In the genomic region with DNA sequence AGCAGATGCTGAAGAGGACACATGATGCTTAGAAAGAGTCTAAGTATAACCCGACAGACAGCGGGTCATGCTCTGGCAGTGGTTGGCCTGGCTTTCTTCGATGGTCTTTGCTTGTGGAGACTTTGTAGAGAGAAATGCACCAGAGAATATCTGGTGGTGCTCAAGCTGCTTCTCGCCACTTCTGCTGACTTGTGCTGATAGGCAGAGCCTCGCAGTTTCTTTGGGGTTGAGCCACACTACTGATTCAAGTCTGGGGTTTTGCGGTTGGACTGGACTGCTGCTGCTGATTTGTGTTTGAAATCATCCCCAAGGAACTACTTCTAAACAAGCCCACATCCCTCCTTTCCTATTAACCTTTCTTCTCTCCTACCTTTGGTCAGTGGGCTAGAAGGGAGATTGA, we compare ENCODE assay signal across 21 mouse cellular contexts.
DNase-seq lines count a peak whose midpoint lies in the region; ATAC-seq lines count a peak whose summit lies in the region.
"Had no signal": no experiment of that assay in that cellular context is flagged by ENCODE, and none has a peak within 500 bp of the region (broad histone marks: within the 10 kb centered on the region; RNA-seq: fewer than 3 reads in every experiment).

No protein-coding gene starts in this region.

- no peak for ATAC-seq in heart, embryonic 11.5 days (replicated peaks; ENCODE audit: insufficient number of reproducible peaks, low FRiP score, low TSS enrichment)
- ATAC-seq: forebrain, embryonic 14.5 days; forebrain, embryonic 16.5 days had no signal

- no peak overlapping the region for H3K4me3 ChIP-seq in heart, embryonic 11.5 days (ENCODE audit: low read depth, low read length)
- no peak overlapping the region for H3K4me3 ChIP-seq in heart, embryonic 10.5 days
- H3K4me3 ChIP-seq: embryonic facial prominence, embryonic 13.5 days; embryonic facial prominence, embryonic 15.5 days; erythroblast, embryonic 14.5 days; forebrain, embryonic 10.5 days; forebrain, embryonic 12.5 days had no signal

- peak; percentile 14 to 33 for DNase-seq in heart, adult 18-20 months
- DNase-seq in heart, adult 9 months (ENCODE audit: low spot score in 2 of 2): peak; percentile 3 to 32
- DNase-seq in heart, embryonic 10.5 days (ENCODE audit: low spot score): no peak
- DNase-seq: adrenal gland, adult 2 months; adrenal gland, postnatal 10 days; adrenal gland, postnatal 25 days; cerebellum, adult 11 months; cerebellum, adult 18-20 months; cerebellum, adult 8-10 months; cerebellum, adult 9-11 months; cerebellum, postnatal 14 days; cerebellum, postnatal 36 days; embryo, embryonic 11 days had no signal

- H3K27me3 ChIP-seq in heart, embryonic 11.5 days (ENCODE audit: control insufficient read depth, insufficient read depth, low read length): no peaks in the 10 kb centered on the region
- no peaks in the 10 kb centered on the region for H3K27me3 ChIP-seq in heart, embryonic 10.5 days (ENCODE audit: insufficient read depth, poor library complexity, severe bottlenecking)
- H3K27me3 ChIP-seq: embryonic facial prominence, embryonic 13.5 days; embryonic facial prominence, embryonic 15.5 days; forebrain, embryonic 12.5 days had no signal

- H3K9me3 ChIP-seq in heart, embryonic 11.5 days (replicated peaks; ENCODE audit: control insufficient read depth, low read length): no peaks in the 10 kb centered on the region
- H3K9me3 ChIP-seq in heart, embryonic 10.5 days: no peaks in the 10 kb centered on the region
- H3K9me3 ChIP-seq: embryonic facial prominence, embryonic 13.5 days; embryonic facial prominence, embryonic 15.5 days; forebrain, embryonic 10.5 days; forebrain, embryonic 12.5 days had no signal

- no peaks in the 10 kb centered on the region for H3K36me3 ChIP-seq in heart, embryonic 11.5 days (ENCODE audit: control insufficient read depth, insufficient read depth, low read length)
- H3K36me3 ChIP-seq in heart, embryonic 10.5 days: no peaks in the 10 kb centered on the region
- H3K36me3 ChIP-seq: embryonic facial prominence, embryonic 13.5 days; embryonic facial prominence, embryonic 15.5 days; forebrain, embryonic 10.5 days; forebrain, embryonic 12.5 days had no signal

- 72% methylated on average over 6 of the region's 6 CpGs for WGBS in heart, embryonic 11.5 days (ENCODE audit: insufficient replicate concordance)
- 67% methylated on average over 6 of the region's 6 CpGs for whole genome bisulfite sequencing in heart, embryonic 10.5 days

- H3K27ac ChIP-seq in heart, embryonic 11.5 days (ENCODE audit: low read depth, low read length): no peak overlapping the region
- H3K27ac ChIP-seq in heart, embryonic 10.5 days: no peak overlapping the region
- H3K27ac ChIP-seq: embryonic facial prominence, embryonic 13.5 days; embryonic facial prominence, embryonic 15.5 days; forebrain, embryonic 10.5 days; forebrain, embryonic 12.5 days had no signal

- H3K9ac ChIP-seq in heart, embryonic 11.5 days (ENCODE audit: low read depth, low read length): no peak overlapping the region
- H3K9ac ChIP-seq: embryonic facial prominence, embryonic 13.5 days; embryonic facial prominence, embryonic 15.5 days; forebrain, embryonic 12.5 days had no signal

- no peak overlapping the region for H3K4me2 ChIP-seq in heart, embryonic 11.5 days
- H3K4me2 ChIP-seq: embryonic facial prominence, embryonic 13.5 days; embryonic facial prominence, embryonic 15.5 days; forebrain, embryonic 12.5 days had no signal

- H3K4me1 ChIP-seq in heart, embryonic 11.5 days (ENCODE audit: control insufficient read depth, insufficient read depth, low read length): no peaks in the 10 kb centered on the region
- H3K4me1 ChIP-seq in heart, embryonic 10.5 days: no peaks in the 10 kb centered on the region
- H3K4me1 ChIP-seq: embryonic facial prominence, embryonic 13.5 days; embryonic facial prominence, embryonic 15.5 days; forebrain, embryonic 10.5 days had no signal
